Mouse (Mus musculus): ENCODE measurements around the gene Prom2.

Gene Prom2

DNA sequence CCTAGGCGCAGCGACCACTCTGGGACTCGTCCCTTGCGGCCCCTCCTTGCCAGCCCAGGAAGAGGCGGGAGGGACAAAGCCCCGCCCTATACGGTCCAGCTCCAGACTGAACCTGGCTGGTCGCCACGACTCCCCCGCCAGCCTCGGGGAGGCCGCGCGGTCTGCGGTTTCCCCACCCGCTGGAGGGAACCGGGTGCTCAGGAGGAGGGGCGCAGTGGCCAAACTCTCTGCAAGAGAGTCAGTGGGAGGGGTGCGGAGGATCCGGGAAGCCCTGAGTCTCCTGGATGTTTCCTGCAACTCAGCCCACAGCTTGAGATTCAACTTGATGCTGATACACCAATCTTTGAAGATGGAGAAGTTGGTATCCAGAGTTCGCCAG is 58.7 kb downstream of the Prom2 start:
- DNase-seq = peak; percentile 72

- DNase-seq = no peak
Observed at GRCm38 (mm10) chr2:127481841-127482532, 59.3 kb downstream of the Prom2 start.

- no peak for DNase-seq
Observed at GRCm38 (mm10) chr2:127479763-127480162, 61.5 kb downstream of the Prom2 start.

- DNase-seq = no peak
Observed at GRCm38 (mm10) chr2:127479210-127479609, 62.1 kb downstream of the Prom2 start.
